Mouse (Mus musculus) G1E (cell line): Measurements from ENCODE around the gene Krt39.

Source experiments
- CTCF ChIP-seq: IDR thresholded peaks from 2 replicates; pipeline ENCODE4 v1.5.1; 2012; ENCODE audit warnings: low read depth, low read length, inconsistent platforms, mixed read lengths
- POLR2AphosphoS5 ChIP-seq: IDR thresholded peaks from 2 replicates; pipeline ENCODE4 v1.6.1; 2012; ENCODE audit warnings: low read depth, low read length, inconsistent platforms; ENCODE audit not compliant: insufficient replicate concordance

- TF ChIP-seq CTCF: no peak
- TF ChIP-seq POLR2AphosphoS5: no peak
Observed at GRCm38 (mm10) chr11:99472405-99472804, 48.7 kb downstream of the Krt39 start.
